Mouse (Mus musculus): ENCODE data around the gene Tmem108. TPM values are rescaled to one million over a fixed set of nuclear protein-coding genes. Genes with fewer than 3 reads are reported as not detected.

Tmem108 gene
- total and polyA plus RNA-seq, 3 experiments: 4.6 to 9.1 (median 4.7) TPM

GRCm38 (mm10) chr9:103523742-103524403, 237.8 kb downstream of the Tmem108 start:
- H3K36me3 ChIP-seq (ENCODE audit: control insufficient read depth, insufficient read depth, low read length): no peaks in the 10 kb centered on the region
- 65% methylated on average over 7 of the region's 7 CpGs for WGBS
- no peak for TF ChIP-seq EP300 (IDR thresholded peaks at IDR 0.05; ENCODE audit: insufficient read depth, low read depth, low read length)
- TF ChIP-seq POLR2A (IDR thresholded peaks at IDR 0.05; ENCODE audit: insufficient read depth, low read depth, low read length): no peak
- no peak for TF ChIP-seq CTCF (IDR thresholded peaks at IDR 0.05)
- intact Hi-C loops (cut with DNase I): no loop called here
- H3K4me3 ChIP-seq: no peak overlapping the region
- no peaks in the 10 kb centered on the region for H3K79me2 ChIP-seq (replicated peaks; ENCODE audit: control insufficient read depth, insufficient read depth, low read length)
- H3K4me1 ChIP-seq (ENCODE audit: control insufficient read depth, insufficient read depth, low read length): no peaks in the 10 kb centered on the region
- no peak overlapping the region for H3K9ac ChIP-seq (ENCODE audit: low read depth, low read length)
- H3K27me3 ChIP-seq (ENCODE audit: control insufficient read depth, insufficient read depth, low read length): no peaks in the 10 kb centered on the region
- H3K27ac ChIP-seq: no peak overlapping the region
- no peak for DNase-seq

- H3K27me3 ChIP-seq (ENCODE audit: control insufficient read depth, insufficient read depth, low read length): no peaks in the 10 kb centered on the region
- H3K4me1 ChIP-seq (ENCODE audit: control insufficient read depth, insufficient read depth, low read length): no peaks in the 10 kb centered on the region
- no peak overlapping the region for H3K4me3 ChIP-seq
- H3K27ac ChIP-seq: no peak overlapping the region
- WGBS: 78% methylated on average over 6 of the region's 6 CpGs
- no peak for DNase-seq
- H3K36me3 ChIP-seq (ENCODE audit: control insufficient read depth, insufficient read depth, low read length): no peaks in the 10 kb centered on the region
- H3K9ac ChIP-seq (ENCODE audit: low read depth, low read length): no peak overlapping the region
- no peak for TF ChIP-seq EP300 (IDR thresholded peaks at IDR 0.05; ENCODE audit: insufficient read depth, low read depth, low read length)
- intact Hi-C loops (cut with DNase I): no loop called here
- no peaks in the 10 kb centered on the region for H3K79me2 ChIP-seq (replicated peaks; ENCODE audit: control insufficient read depth, insufficient read depth, low read length)
Measured at GRCm38 (mm10) chr9:103523008-103523407, 238.6 kb downstream of the Tmem108 start.

- H3K36me3 ChIP-seq (ENCODE audit: control insufficient read depth, insufficient read depth, low read length): no peaks in the 10 kb centered on the region
- no peaks in the 10 kb centered on the region for H3K4me1 ChIP-seq (ENCODE audit: control insufficient read depth, insufficient read depth, low read length)
- no peak overlapping the region for H3K9ac ChIP-seq (ENCODE audit: low read depth, low read length)
- WGBS: 70% methylated on average over 2 of the region's 2 CpGs
- intact Hi-C loops (cut with DNase I): no loop called here
- no peaks in the 10 kb centered on the region for H3K79me2 ChIP-seq (replicated peaks; ENCODE audit: control insufficient read depth, insufficient read depth, low read length)
- no peaks in the 10 kb centered on the region for H3K27me3 ChIP-seq (ENCODE audit: control insufficient read depth, insufficient read depth, low read length)
- H3K27ac ChIP-seq: no peak overlapping the region
- TF ChIP-seq POLR2A (IDR thresholded peaks at IDR 0.05; ENCODE audit: insufficient read depth, low read depth, low read length) (no peak), CTCF (IDR thresholded peaks at IDR 0.05) (no peak), EP300 (IDR thresholded peaks at IDR 0.05; ENCODE audit: insufficient read depth, low read depth, low read length) (no peak)
- DNase-seq: no peak
- no peak overlapping the region for H3K4me3 ChIP-seq
Measured at GRCm38 (mm10) chr9:103513884-103514283, 247.8 kb downstream of the Tmem108 start.

GRCm38 (mm10) chr9:103512257-103512656, 249.4 kb downstream of the Tmem108 start:
- Histone ChIP-seq H3K27me3 (ENCODE audit: control insufficient read depth, insufficient read depth, low read length) (no peaks in the 10 kb centered on the region), H3K36me3 (ENCODE audit: control insufficient read depth, insufficient read depth, low read length) (no peaks in the 10 kb centered on the region), H3K4me1 (ENCODE audit: control insufficient read depth, insufficient read depth, low read length) (no peaks in the 10 kb centered on the region), H3K79me2 (replicated peaks; ENCODE audit: control insufficient read depth, insufficient read depth, low read length) (no peaks in the 10 kb centered on the region), H3K9ac (ENCODE audit: low read depth, low read length) (no peak overlapping the region), H3K27ac (no peak overlapping the region), H3K4me3 (no peak overlapping the region)
- 88% methylated on average over 6 of the region's 6 CpGs for WGBS
- intact Hi-C loops (cut with DNase I): no loop called here
- TF ChIP-seq EP300 (IDR thresholded peaks at IDR 0.05; ENCODE audit: insufficient read depth, low read depth, low read length): no peak
- no peak for TF ChIP-seq CTCF (IDR thresholded peaks at IDR 0.05)
- TF ChIP-seq POLR2A (IDR thresholded peaks at IDR 0.05; ENCODE audit: insufficient read depth, low read depth, low read length): no peak
- no peak for DNase-seq

GRCm38 (mm10) chr9:103506968-103507584, 254.6 kb downstream of the Tmem108 start:
- H3K27me3 ChIP-seq (ENCODE audit: control insufficient read depth, insufficient read depth, low read length): no peaks in the 10 kb centered on the region
- no peak overlapping the region for H3K9ac ChIP-seq (ENCODE audit: low read depth, low read length)
- no peak for DNase-seq
- H3K27ac ChIP-seq: no peak overlapping the region
- no peaks in the 10 kb centered on the region for H3K36me3 ChIP-seq (ENCODE audit: control insufficient read depth, insufficient read depth, low read length)
- 84% methylated on average over 7 of the region's 7 CpGs for WGBS
- H3K79me2 ChIP-seq (replicated peaks; ENCODE audit: control insufficient read depth, insufficient read depth, low read length): no peaks in the 10 kb centered on the region
- intact Hi-C loops (cut with DNase I): no loop called here
- H3K4me3 ChIP-seq: no peak overlapping the region
- H3K4me1 ChIP-seq (ENCODE audit: control insufficient read depth, insufficient read depth, low read length): no peaks in the 10 kb centered on the region
- TF ChIP-seq EP300 (IDR thresholded peaks at IDR 0.05; ENCODE audit: insufficient read depth, low read depth, low read length): no peak
- TF ChIP-seq POLR2A (IDR thresholded peaks at IDR 0.05; ENCODE audit: insufficient read depth, low read depth, low read length): no peak

GRCm38 (mm10) chr9:103505067-103505466, 256.6 kb downstream of the Tmem108 start:
- TF ChIP-seq EP300 (IDR thresholded peaks at IDR 0.05; ENCODE audit: insufficient read depth, low read depth, low read length) (no peak), POLR2A (IDR thresholded peaks at IDR 0.05; ENCODE audit: insufficient read depth, low read depth, low read length) (no peak), CTCF (IDR thresholded peaks at IDR 0.05) (no peak)
- DNase-seq: no peak
- no peak overlapping the region for H3K27ac ChIP-seq
- no peak overlapping the region for H3K9ac ChIP-seq (ENCODE audit: low read depth, low read length)
- WGBS: 67% methylated on average over 5 of the region's 5 CpGs
- no peaks in the 10 kb centered on the region for H3K36me3 ChIP-seq (ENCODE audit: control insufficient read depth, insufficient read depth, low read length)
- intact Hi-C loops (cut with DNase I): no loop called here
- no peaks in the 10 kb centered on the region for H3K79me2 ChIP-seq (replicated peaks; ENCODE audit: control insufficient read depth, insufficient read depth, low read length)
- H3K27me3 ChIP-seq (ENCODE audit: control insufficient read depth, insufficient read depth, low read length): no peaks in the 10 kb centered on the region
- H3K4me3 ChIP-seq: no peak overlapping the region
- H3K4me1 ChIP-seq (ENCODE audit: control insufficient read depth, insufficient read depth, low read length): no peaks in the 10 kb centered on the region
